Mouse (Mus musculus) CD4-positive naive resting alpha-beta T cell, adult 76 days (primary cell): Measurements from ENCODE around the gene Dhrs2. TPM values are rescaled to one million over a fixed set of nuclear protein-coding genes. Genes with fewer than 3 reads are reported as not detected.

ENCODE experiments used
- total RNA-seq: library from RNA; stranded (reverse); gene quantifications from one replicate; pipeline ENCODE4 v1.2.4, GENCODE M21; 2023

The Dhrs2 gene
- total RNA-seq: not detected

GRCm38 (mm10) chr14:55221707-55222106 is at the start of gene Dhrs2:
Dhrs2 (plus strand) TSS chr14:55222007.

Other genes starting within 250 kb of the Dhrs2 start
- gene Gm17428, start 245.1 kb upstream of the Dhrs2 start, total RNA-seq: not detected
- not detected for gene Myh7, start 227.4 kb upstream of the Dhrs2 start, total RNA-seq
- 92.5 TPM for gene Ngdn, start 206.6 kb upstream of the Dhrs2 start, total RNA-seq
- 21.5 TPM for gene Zfhx2, start 129.7 kb upstream of the Dhrs2 start, total RNA-seq
- gene Thtpa, start 127.2 kb upstream of the Dhrs2 start, total RNA-seq: 4.0 TPM
- 104 TPM for gene Ap1g2, start 115.4 kb upstream of the Dhrs2 start, total RNA-seq
- gene Jph4, start 105.1 kb upstream of the Dhrs2 start, total RNA-seq: not detected